In genomic region chr10:108453561-108453960, GRCm38 (mm10) we compare ENCODE assay signal across 9 mouse cellular contexts.
DNase-seq lines count a peak whose midpoint lies in the region; ATAC-seq lines count a peak whose summit lies in the region.
"Had no signal": no experiment of that assay in that cellular context is flagged by ENCODE, and none has a peak within 500 bp of the region (broad histone marks: within the 10 kb centered on the region; RNA-seq: fewer than 3 reads in every experiment).

No protein-coding gene starts in this region.

- ATAC-seq in liver, embryonic 16.5 days (ENCODE audit: low read depth) = peak; percentile 63
- ATAC-seq in forebrain, embryonic 14.5 days = no peak
- no peak for ATAC-seq in megakaryocyte, adult 5-6 weeks (ENCODE audit: poor library complexity, severe bottlenecking)

- no peaks in the 10 kb centered on the region for H3K9me3 ChIP-seq in liver, embryonic 16.5 days (replicated peaks; ENCODE audit: control insufficient read depth, low read length)
- H3K9me3 ChIP-seq in forebrain, embryonic 14.5 days (replicated peaks; ENCODE audit: control insufficient read depth, low read length) = no peaks in the 10 kb centered on the region

- no peak overlapping the region for H3K4me2 ChIP-seq in liver, embryonic 16.5 days (ENCODE audit: low read depth, low read length)
- H3K4me2 ChIP-seq in forebrain, embryonic 14.5 days (ENCODE audit: low read length) = no peak overlapping the region

- H3K27me3 ChIP-seq in liver, embryonic 16.5 days (ENCODE audit: control insufficient read depth, insufficient read depth, low read depth, low read length) = no peaks in the 10 kb centered on the region
- no peaks in the 10 kb centered on the region for H3K27me3 ChIP-seq in forebrain, embryonic 14.5 days (replicated peaks; ENCODE audit: control insufficient read depth, insufficient read depth, low read length)

- 48% methylated on average over 2 of the region's 2 CpGs for WGBS in liver, embryonic 16.5 days (ENCODE audit: insufficient replicate concordance)
- 60% methylated on average over 2 of the region's 2 CpGs for WGBS in forebrain, embryonic 14.5 days

- peaks cover 5% of the 10 kb centered on the region; the same call in 1 of the 2 replicates for H3K4me1 ChIP-seq in liver, embryonic 16.5 days (ENCODE audit: control insufficient read depth, low read depth, low read length)
- H3K4me1 ChIP-seq in forebrain, embryonic 14.5 days (ENCODE audit: control insufficient read depth, insufficient read depth, low read length) = no peaks in the 10 kb centered on the region

- peak; percentile 33 for DNase-seq in adrenal gland, postnatal 14 days
- DNase-seq in adrenal gland, adult 18-20 months (ENCODE audit: low spot score in 2 of 2) = no peak
- peak; percentile 59 for DNase-seq in urinary bladder, postnatal 14 days (ENCODE audit: low spot score)
- no peak for DNase-seq in urinary bladder, postnatal 25 days (ENCODE audit: low spot score)
- no peak for DNase-seq in forebrain, embryonic 14.5 days (ENCODE audit: low spot score)
- no peak for DNase-seq in cerebellum, adult 11 months
- DNase-seq: B cell, adult 2 months had no signal

- no peak overlapping the region for H3K9ac ChIP-seq in liver, embryonic 16.5 days (ENCODE audit: low read depth, low read length)
- no peak overlapping the region for H3K9ac ChIP-seq in forebrain, embryonic 14.5 days (ENCODE audit: low read length)

- H3K27ac ChIP-seq in liver, embryonic 16.5 days (ENCODE audit: low read length) = no peak overlapping the region
- no peak overlapping the region for H3K27ac ChIP-seq in forebrain, embryonic 14.5 days (ENCODE audit: low read depth, low read length)

- no peaks in the 10 kb centered on the region for H3K36me3 ChIP-seq in liver, embryonic 16.5 days (ENCODE audit: control insufficient read depth, insufficient read depth)
- no peaks in the 10 kb centered on the region for H3K36me3 ChIP-seq in forebrain, embryonic 14.5 days (ENCODE audit: control insufficient read depth, insufficient read depth, low read length)

- H3K4me3 ChIP-seq in liver, embryonic 16.5 days (ENCODE audit: low read depth, low read length) = no peak overlapping the region
- no peak overlapping the region for H3K4me3 ChIP-seq in forebrain, embryonic 14.5 days (ENCODE audit: low read depth, low read length)

Comparison
In these comparisons a context has a peak if more than half of its experiments do, and no peak if none do; other contexts are left out.
1. DNase-seq: peak in adrenal gland, postnatal 14 days (single experiment) and urinary bladder, postnatal 14 days (single experiment); none in adrenal gland, adult 18-20 months (0 of 2), urinary bladder, postnatal 25 days (single experiment), forebrain, embryonic 14.5 days (single experiment) and cerebellum, adult 11 months (single experiment).